Mouse (Mus musculus) embryonic fibroblast, embryonic 13.5 days (primary cell): ENCODE results near the gene Higd1c. TPM values are rescaled to one million over a fixed set of nuclear protein-coding genes. Genes with fewer than 3 reads are reported as not detected.
"Not testable (repeated sequence)": the region's sequence is repeated elsewhere in the genome, so short reads cannot be mapped to it uniquely, and the experiment has no call there.

Source experiments
- H3K27ac ChIP-seq: 2 replicates; pipeline ENCODE4 v1.5.1; 2012; ENCODE audit warnings: low read length, control low read depth, inconsistent platforms; ENCODE audit not compliant: insufficient read depth
- H3K4me1 ChIP-seq: 2 replicates; pipeline ENCODE4 v1.6.1; 2011; ENCODE audit warnings: low read length; ENCODE audit not compliant: control insufficient read depth, insufficient read depth
- H3K4me3 ChIP-seq: 2 replicates; pipeline ENCODE4 v1.5.1; 2011; ENCODE audit warnings: mild to moderate bottlenecking, control low read depth, low read length; ENCODE audit not compliant: insufficient read depth
- CTCF ChIP-seq: IDR thresholded peaks from 2 replicates; pipeline ENCODE4 v1.5.1; 2011; ENCODE audit warnings: mild to moderate bottlenecking, control low read depth, low read length, moderate library complexity, borderline replicate concordance; ENCODE audit not compliant: insufficient read depth
- POLR2A ChIP-seq: IDR thresholded peaks from 2 replicates; pipeline ENCODE4 v1.6.1; 2011; ENCODE audit warnings: low read depth, mild to moderate bottlenecking, control low read depth, low read length, moderate library complexity
- polyA plus RNA-seq: library from polyadenylated mRNA; stranded (reverse); fragments of >200 nt; gene quantifications from 2 replicates; pipeline ENCODE4 v1.2.4, GENCODE M21; 2011; ENCODE audit warnings: low read depth; ENCODE audit not compliant: missing spikeins, insufficient read length

Higd1c gene
- polyA plus RNA-seq, 1 experiment, result not detected

DNA sequence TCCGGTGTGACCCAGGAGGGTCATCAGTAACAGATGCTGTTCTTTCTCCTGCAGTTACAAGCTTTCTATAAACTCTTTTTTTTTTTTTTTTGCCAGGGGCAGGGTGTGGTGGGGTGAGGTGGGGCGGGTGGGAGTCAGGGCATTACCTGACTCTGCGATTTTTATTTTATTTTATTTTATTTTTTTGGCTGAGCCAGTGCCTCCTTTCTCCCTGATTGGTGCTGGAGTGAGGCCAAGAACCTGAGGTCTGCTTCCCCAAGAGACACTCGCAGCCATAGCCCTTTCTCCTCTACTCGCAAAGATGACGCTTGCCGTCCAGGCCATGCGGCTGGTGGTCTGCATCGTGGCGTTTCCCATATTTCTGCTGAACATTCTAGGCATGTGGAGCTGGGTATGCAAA is 29.7 kb upstream of the Higd1c start, which contains the start of gene Mettl7a3:
Gene Mettl7a3, plus strand, starts transcription at position 301 of the 400 bp plus-strand sequence.
- TF ChIP-seq POLR2A (no peak), CTCF (no peak)
- H3K4me1 ChIP-seq, result no peaks in the 10 kb centered on the region
- no peak within 1 kb of the TSS for H3K4me3 ChIP-seq
- no peak within 1 kb of the TSS for H3K27ac ChIP-seq

DNA sequence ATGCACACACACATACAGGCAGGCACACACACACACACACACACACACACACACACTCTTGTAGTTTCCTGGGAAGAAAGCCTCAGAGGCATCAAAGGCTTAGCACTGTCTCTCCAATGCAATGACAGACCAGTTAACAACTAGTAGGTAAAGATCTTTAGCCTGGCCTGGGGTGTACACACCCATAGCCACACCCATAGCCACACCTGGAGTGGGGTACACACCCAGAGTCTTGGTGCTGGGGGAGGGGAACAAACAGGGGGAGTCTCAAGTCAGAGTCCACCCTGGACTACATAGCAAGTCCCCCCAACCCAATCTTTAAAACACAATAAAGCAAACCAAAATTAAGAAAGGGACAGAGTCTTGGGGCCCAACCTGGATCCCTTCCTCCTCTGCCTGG is 27.0 kb upstream of the Higd1c start:
- H3K4me1 ChIP-seq, H3K4me3 ChIP-seq, H3K27ac ChIP-seq: not testable (repeated sequence)

DNA sequence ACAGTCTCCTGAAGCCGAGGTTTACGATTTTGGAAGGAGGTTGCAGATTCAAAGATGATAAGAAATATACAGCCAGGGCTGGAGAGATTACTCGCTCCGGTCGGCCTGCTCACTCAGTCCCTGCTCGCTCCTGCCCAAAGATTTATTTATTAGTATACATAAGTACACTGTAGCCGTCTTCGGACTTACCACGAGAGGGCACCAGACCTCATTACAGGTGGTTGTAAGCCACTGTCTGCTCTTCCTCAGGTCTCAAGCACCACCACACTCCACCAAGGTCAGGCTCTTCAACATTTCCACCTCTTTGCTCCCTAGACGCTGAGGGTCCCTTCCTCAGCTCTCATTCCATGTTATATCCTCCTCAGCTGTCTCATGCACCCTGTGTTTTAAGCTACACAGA is 26.5 kb upstream of the Higd1c start:
- not testable (repeated sequence) for H3K27ac ChIP-seq

DNA sequence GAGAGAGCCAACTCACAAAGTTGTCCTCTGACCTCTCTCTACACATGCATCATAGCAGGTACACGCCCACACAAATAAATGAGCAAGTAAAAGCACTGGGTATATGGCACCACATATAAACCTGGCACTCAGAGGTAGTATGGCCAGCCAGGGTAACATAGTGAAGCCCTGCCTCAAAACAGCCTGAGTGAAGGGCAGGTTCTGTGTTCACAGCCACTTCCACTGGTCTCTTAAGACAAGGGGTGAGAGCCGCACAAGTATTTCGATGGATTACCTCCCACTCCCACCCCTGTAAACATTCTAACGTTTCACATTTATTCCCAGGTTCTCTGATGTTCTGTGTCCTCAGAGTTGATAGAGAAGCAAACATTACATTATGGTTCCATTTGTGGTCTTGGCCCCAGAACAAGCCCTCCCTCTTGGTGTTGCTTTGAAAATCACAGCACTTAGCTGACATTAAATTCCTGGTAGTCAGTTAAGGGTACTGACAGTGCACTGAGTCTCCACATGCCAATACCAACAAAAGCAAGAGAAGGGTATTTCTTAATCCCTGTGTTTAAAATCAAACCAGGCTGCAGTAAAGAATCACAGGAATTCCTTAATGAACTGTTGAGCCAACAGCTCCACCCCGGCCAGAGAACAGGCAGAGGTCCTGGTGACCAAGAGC is 22.9 kb upstream of the Higd1c start:
- H3K27ac ChIP-seq, H3K4me1 ChIP-seq, H3K4me3 ChIP-seq: not testable (repeated sequence)

More for the DNA sequence above, 26.5 kb upstream of the Higd1c start:
- not testable (repeated sequence) for H3K4me1 ChIP-seq, H3K4me3 ChIP-seq

DNA sequence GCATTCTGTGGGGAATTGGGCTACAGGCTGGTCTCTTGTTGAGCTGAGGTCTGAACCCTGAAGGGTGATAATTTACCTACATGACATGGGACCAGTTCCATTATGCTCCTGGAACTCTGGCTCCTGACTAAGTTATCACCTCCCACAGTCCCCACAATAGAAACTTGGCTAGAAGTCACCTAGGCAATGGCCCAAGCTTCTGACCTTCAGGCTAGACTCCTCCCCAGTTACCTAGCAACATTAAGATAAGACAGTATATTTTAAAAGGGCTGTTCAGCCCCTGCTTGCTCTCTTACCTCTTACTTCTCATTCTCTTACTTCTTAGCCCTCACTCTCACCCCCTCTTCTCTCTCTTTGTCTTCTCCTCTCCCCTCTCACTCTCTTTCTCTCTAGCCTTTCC is 18.9 kb upstream of the Higd1c start:
- H3K27ac ChIP-seq, result no peak overlapping the region
- H3K4me1 ChIP-seq, result no peaks in the 10 kb centered on the region
- TF ChIP-seq POLR2A (no peak), CTCF (no peak)
- no peak overlapping the region for H3K4me3 ChIP-seq

DNA sequence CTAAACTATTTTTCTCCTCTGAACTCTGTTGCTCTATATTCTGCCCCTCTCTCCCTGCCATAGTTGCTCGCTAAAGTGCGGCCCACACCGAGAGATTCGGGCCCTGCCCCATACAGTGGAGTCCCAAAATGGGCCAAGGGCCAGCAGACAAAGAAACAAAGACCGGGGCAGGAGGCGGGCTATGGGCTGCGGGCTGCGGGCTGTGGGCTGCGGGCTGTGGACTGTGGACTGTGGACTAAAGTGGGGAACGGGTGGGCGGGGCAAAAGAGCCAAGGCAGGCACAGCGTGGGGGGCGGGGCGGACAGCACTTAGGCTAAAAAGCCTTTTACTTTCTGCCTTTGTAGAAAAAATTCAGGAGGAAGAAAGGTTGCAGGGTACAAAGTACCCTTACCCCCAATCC is 17.6 kb upstream of the Higd1c start:
- TF ChIP-seq CTCF (no peak), POLR2A (no peak)
- H3K27ac ChIP-seq, result no peak overlapping the region
- no peaks in the 10 kb centered on the region for H3K4me1 ChIP-seq
- no peak overlapping the region for H3K4me3 ChIP-seq

DNA sequence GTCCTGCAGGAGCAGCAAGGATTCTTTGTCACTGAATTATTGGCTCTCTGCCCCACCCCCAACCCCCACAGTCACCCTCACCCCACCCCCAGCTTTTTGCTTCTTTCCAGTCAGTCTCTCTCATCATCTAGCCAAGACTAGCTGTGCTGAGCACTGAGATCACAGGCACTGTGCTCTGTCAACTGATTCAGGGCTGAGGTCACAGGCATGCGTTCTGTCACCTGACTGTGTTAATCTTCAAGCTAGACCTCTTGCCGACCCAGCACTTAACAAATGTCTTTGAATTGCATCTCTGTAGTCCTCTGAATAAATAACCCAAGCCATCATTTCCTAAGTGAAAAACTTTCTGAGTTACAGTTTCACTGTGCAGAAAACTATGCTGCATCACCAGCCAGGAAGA is 14.8 kb upstream of the Higd1c start:
- no peak overlapping the region for H3K4me3 ChIP-seq
- H3K27ac ChIP-seq, result no peak overlapping the region
- H3K4me1 ChIP-seq, result no peaks in the 10 kb centered on the region
- no peak for TF ChIP-seq CTCF
- no peak for TF ChIP-seq POLR2A

DNA sequence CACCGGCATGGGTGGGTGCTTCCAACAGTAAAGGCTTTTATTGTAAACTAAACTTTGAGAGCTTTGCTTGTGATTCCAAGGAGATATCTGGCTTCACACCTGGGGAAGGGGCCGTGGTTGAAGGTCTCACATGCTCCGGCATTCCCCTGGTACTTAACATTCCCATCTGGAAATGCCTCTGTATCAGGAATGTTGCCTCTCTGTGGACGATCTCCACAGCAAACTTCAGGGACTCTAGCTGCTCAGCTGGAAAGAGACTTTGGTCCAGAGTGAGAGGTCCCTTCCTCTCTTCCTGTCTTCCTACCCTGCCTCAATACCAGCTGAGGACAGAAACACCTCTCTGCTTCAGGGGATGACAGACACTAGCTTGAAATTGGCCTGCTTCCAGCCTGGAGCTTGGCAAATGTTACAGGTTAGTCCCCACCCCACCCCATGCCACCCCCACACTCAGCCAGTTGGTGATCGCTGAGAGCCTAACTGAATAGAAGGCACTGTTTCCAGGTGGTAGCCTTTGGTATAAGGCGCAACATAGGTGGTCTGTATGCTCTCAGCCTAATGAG is 12.8 kb upstream of the Higd1c start:
- no peak overlapping the region for H3K27ac ChIP-seq
- TF ChIP-seq POLR2A (no peak), CTCF (no peak)
- H3K4me1 ChIP-seq, result no peaks in the 10 kb centered on the region
- H3K4me3 ChIP-seq, result no peak overlapping the region

DNA sequence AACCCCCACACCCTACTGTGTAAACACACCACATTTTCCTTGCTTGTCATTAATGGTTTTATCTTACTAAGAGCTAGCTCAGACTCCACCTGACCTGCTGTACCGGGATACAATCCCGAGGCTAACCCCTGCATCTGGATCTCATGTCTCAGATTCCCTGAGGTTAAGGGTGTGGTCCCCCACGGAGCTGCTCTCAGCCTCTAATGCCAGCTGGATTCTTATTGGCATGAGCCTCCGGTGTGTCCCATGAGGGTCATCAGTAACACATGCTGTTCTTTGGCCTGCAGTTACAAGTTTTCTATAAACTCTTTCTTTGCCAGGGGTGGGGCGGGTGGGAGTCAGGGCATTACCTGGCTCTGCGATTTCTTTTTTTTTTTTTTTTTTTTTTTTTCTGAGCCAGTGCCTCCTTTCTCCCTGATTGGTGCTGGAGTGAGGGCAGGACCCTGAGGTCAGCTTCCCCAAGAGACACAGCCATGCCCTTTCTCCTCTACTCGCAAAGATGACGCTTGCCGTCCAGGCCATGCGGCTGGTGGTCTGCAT is 11.6 kb upstream of the Higd1c start, which contains the start of the genes Methig1 and Mettl7a2:
Gene Methig1, plus strand, starts transcription at position 439 of the 540 bp plus-strand sequence.
Gene Mettl7a2, plus strand, starts transcription at position 490 of the 540 bp plus-strand sequence.
- H3K4me1 ChIP-seq, result no peaks in the 10 kb centered on the region
- TF ChIP-seq CTCF, result no peak
- TF ChIP-seq POLR2A, result no peak
- H3K27ac ChIP-seq, result no peak within 1 kb of the TSS
- H3K4me3 ChIP-seq, result no peak within 1 kb of the TSS

DNA sequence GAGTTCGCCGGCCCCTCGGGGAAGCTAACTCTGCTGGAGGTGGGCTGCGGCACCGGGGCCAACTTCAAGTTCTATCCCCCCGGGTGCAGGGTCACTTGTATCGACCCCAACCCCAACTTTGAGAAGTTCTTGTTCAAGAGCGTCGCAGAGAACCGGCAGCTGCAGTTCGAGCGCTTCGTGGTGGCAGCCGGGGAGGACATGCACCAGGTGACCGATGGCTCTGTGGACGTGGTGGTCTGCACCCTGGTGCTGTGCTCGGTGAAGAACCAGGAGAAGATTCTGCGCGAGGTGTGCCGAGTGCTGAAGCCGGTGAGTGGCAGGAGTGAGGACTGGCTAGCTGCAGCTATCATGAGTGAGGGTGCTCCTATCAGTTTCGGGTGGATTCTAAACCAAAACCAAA is 10.9 kb upstream of the Higd1c start:
- H3K27ac ChIP-seq, H3K4me3 ChIP-seq, H3K4me1 ChIP-seq: not testable (repeated sequence)

DNA sequence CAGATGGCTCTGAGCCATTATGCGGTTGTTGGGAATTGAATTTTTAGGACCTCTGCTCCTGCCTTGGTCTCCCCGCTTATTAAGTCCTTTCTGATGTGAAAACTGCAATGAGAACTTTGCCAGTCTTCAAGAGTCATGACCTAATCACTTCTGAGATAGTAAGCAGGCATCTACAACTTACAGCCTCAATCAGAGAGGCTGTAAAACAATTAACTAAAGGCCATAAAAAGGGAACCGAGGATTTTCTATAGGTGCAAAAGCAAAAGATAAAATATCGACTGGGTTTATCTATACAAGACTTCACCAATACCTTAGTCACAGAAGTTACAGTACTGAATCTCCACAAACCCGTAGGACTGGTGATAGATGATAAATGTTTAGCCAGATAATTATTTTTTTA is 8.5 kb upstream of the Higd1c start:
- Histone ChIP-seq H3K4me3 (no peak overlapping the region), H3K4me1 (no peaks in the 10 kb centered on the region), H3K27ac (no peak overlapping the region)
- TF ChIP-seq CTCF (no peak), POLR2A (no peak)

DNA sequence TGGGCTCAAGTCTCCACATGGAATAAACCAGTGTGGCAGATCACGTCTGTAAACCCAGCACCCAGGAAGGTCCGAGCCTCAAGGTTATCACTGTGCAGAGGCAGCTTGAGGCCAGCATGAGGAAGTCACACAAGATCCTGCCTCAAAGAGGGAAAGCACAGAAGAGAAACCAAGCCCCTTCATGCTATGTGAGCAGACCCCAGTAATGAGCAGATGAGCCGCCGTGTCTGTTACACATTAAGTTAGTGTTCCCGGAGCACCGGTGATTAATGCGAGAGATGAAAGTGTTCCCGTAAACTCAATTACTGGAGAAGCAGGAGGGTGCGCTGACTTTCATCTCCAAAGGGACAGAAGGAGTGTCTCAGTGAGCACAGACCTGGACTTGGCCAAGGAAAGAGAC is 1.6 kb downstream of the Higd1c start:
- not testable (repeated sequence) for H3K27ac ChIP-seq, H3K4me3 ChIP-seq, H3K4me1 ChIP-seq
